Mouse (Mus musculus): ENCODE results near the gene Mta3. TPM values are rescaled to one million over a fixed set of nuclear protein-coding genes. Genes with fewer than 3 reads are reported as not detected.

The Mta3 gene
- polyA plus RNA-seq, 1 experiment from 2014 or later = 36.4 TPM

DNA sequence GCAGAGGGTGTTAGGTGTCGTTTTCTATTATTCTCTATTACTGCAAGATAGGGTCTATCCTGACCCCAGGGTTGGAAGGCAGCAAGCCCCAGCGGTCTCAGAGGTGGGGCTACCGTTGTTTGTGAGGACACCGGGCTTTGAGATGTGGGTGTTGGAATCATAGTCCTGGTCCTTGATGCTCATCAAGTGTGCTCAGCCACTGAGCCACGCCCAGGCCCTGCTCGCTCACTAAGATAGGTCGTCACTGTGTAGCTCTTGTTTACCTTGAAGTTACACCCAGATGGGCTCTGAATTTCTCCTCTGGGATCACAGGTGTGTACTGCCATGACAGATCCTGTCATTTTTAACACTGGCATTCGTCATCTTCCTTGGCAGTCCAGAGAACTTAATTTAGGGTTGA, 31.8 kb downstream of the Mta3 start:
- H3K4me3 ChIP-seq (replicated peaks; ENCODE audit: low read length) = no peak overlapping the region
- no peaks in the 10 kb centered on the region for H3K4me1 ChIP-seq (ENCODE audit: control insufficient read depth, insufficient read depth, low read length)
- H3K9ac ChIP-seq (ENCODE audit: low read length) = no peak overlapping the region
- no peak for ATAC-seq (ENCODE audit: insufficient read depth, low FRiP score)
- no peak overlapping the region for H3K4me2 ChIP-seq (ENCODE audit: low read depth, low read length)
- no peaks in the 10 kb centered on the region for H3K9me3 ChIP-seq (replicated peaks; ENCODE audit: control insufficient read depth, low read length)
- no peak overlapping the region for H3K27ac ChIP-seq (ENCODE audit: low read length)
- WGBS = 83% methylated on average over 8 of the region's 8 CpGs
- H3K27me3 ChIP-seq (ENCODE audit: control insufficient read depth, insufficient read depth, low read length) = no peaks in the 10 kb centered on the region
- peaks cover 7% of the 10 kb centered on the region; the same call in 1 of the 2 replicates for H3K36me3 ChIP-seq (ENCODE audit: control insufficient read depth, insufficient read depth, low read length)

DNA sequence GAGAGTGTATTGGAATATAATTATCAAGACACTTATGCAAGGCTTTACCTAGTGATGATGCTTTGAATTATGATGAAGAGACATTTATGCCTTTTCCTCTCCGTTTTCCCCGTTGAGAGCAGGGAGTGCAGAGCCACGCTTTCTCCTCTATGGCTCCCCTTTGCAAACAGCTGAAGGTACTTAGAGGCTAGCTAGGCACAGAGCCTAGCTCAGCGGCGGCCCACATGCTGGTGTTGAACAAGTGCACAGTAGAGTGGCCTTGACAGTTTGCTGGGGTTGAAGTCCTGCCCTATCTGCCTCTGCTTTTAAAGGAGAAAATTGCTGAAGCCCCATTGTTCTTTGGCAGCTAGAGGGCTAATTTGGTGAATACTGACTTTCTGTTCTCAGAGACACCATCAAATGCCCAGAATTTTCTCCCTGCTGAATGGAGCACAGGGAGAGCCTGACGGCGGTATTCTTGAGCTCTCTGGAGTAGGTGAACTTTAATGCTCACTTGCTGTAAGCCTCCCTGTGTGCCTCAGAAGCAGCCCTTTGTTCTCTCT, 34.2 kb downstream of the Mta3 start:
- H3K36me3 ChIP-seq (ENCODE audit: control insufficient read depth, insufficient read depth, low read length) = peaks cover 15% of the 10 kb centered on the region; the same call in 1 of the 2 replicates
- WGBS = 77% methylated on average over 7 of the region's 7 CpGs
- H3K4me2 ChIP-seq (ENCODE audit: low read depth, low read length) = no peak overlapping the region
- H3K27ac ChIP-seq (ENCODE audit: low read length) = no peak overlapping the region
- H3K27me3 ChIP-seq (ENCODE audit: control insufficient read depth, insufficient read depth, low read length) = no peaks in the 10 kb centered on the region
- peaks cover 7% of the 10 kb centered on the region; the same call in 1 of the 2 replicates for H3K9me3 ChIP-seq (replicated peaks; ENCODE audit: control insufficient read depth, low read length)
- no peak overlapping the region for H3K9ac ChIP-seq (ENCODE audit: low read length)
- no peaks in the 10 kb centered on the region for H3K4me1 ChIP-seq (ENCODE audit: control insufficient read depth, insufficient read depth, low read length)
- no peak for ATAC-seq (ENCODE audit: insufficient read depth, low FRiP score)
- H3K4me3 ChIP-seq (replicated peaks; ENCODE audit: low read length) = no peak overlapping the region

DNA sequence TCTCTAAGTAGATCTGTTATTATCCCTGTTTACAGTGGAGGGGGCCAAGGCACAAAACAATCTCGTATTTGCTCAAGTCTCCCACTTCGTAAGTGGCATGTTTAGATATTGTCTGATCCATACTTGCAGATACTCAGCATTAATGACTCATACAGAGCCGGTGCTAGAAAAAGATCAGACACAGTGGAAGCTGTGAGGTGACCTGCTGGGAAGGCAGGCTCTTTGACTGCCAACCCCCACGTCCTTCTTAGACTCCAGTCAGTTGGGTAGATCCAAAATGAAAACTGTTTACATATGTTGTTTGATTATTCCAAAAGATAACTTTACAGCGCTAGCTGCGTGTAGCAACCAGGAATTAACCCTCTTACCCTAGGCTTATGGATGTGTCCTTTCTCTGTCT, 35.3 kb downstream of the Mta3 start:
- H3K4me1 ChIP-seq (ENCODE audit: control insufficient read depth, insufficient read depth, low read length) = no peaks in the 10 kb centered on the region
- H3K27ac ChIP-seq (ENCODE audit: low read length) = no peak overlapping the region
- H3K27me3 ChIP-seq (ENCODE audit: control insufficient read depth, insufficient read depth, low read length) = no peaks in the 10 kb centered on the region
- no peak overlapping the region for H3K4me3 ChIP-seq (replicated peaks; ENCODE audit: low read length)
- no peak overlapping the region for H3K4me2 ChIP-seq (ENCODE audit: low read depth, low read length)
- no peak overlapping the region for H3K9ac ChIP-seq (ENCODE audit: low read length)
- 37% methylated on average over 6 of the region's 6 CpGs for WGBS
- no peak for ATAC-seq (ENCODE audit: insufficient read depth, low FRiP score)
- peaks cover 18% of the 10 kb centered on the region; the same call in 1 of the 2 replicates for H3K36me3 ChIP-seq (ENCODE audit: control insufficient read depth, insufficient read depth, low read length)
- H3K9me3 ChIP-seq (replicated peaks; ENCODE audit: control insufficient read depth, low read length) = peaks cover 11% of the 10 kb centered on the region; the same call in 1 of the 2 replicates

DNA sequence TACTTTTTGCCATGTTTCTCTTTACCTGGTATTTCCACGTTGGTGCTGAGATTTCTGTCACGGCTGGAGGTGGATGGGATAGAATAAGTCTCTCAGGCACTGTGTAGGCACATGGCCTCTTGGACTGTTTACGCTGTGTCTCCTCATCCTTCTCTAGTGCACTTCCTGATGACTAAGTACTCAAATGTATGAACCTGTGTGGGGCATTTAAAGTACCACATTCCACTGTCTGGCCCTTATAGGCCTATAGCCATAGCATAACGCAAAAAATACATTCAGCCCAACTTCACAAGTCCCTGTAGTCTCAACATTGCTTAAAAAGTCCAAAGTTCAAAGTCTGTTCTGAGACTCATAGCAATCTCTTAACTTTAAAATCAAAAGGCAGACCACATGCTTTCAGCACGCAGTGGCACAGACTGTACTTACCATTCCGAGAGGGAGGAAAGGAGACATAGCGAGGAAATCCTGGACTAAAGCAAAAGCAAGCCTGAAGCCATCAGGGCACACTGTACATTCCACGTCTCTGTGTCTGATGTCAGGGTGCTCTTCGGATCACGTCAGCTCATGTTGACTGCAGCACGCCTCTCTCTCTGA, 38.4 kb downstream of the Mta3 start:
- H3K4me1 ChIP-seq (ENCODE audit: control insufficient read depth, insufficient read depth, low read length) = 0 out of 2 replicates have a peak, but pooled peaks cover 2% of the 10 kb centered on the region
- no peak overlapping the region for H3K9ac ChIP-seq (ENCODE audit: low read length)
- no peak overlapping the region for H3K4me2 ChIP-seq (ENCODE audit: low read depth, low read length)
- H3K36me3 ChIP-seq (ENCODE audit: control insufficient read depth, insufficient read depth, low read length) = peaks cover 16% of the 10 kb centered on the region; the same call in 1 of the 2 replicates
- WGBS = 95% methylated on average over 11 of the region's 11 CpGs
- H3K27ac ChIP-seq (ENCODE audit: low read length) = no peak overlapping the region
- H3K9me3 ChIP-seq (replicated peaks; ENCODE audit: control insufficient read depth, low read length) = peaks cover 11% of the 10 kb centered on the region; the same call in 1 of the 2 replicates
- no peak for ATAC-seq (ENCODE audit: insufficient read depth, low FRiP score)
- H3K4me3 ChIP-seq (replicated peaks; ENCODE audit: low read length) = no peak overlapping the region
- no peaks in the 10 kb centered on the region for H3K27me3 ChIP-seq (ENCODE audit: control insufficient read depth, insufficient read depth, low read length)

DNA sequence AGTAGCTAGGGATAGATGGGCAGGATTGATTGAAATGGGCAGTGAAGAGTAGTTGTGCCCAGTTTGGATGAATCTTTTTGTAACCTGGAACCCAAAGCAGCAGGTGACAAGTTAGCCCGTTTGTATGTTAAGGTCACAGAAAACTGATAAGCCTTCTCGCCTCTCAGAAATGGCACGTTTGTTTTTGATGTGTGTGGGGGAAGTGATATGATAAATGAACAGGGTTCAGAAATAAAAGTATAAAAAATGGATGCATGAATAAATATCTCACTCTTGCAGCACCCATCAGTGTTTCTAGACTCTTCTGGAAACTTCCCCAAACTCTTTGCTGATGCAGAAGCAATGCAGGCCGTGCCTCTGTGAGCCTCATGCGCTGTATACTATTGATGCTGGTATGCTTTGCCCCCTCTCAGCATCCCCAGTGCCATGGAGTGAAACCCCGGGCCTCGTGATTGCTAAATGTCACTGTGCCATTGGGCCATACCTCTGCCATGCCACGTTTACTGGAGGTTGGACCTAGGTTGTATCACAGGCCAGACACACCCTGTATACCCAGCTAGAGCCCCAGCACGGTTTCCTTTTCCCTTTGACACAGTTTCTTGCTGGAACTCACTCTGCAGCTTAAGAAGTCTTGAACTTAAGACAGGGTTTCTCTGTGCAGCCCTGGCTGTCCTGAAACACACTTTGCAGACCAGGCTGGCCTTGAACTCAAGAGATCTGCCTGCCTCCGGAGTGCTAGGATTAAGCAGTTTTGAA, 41.6 kb downstream of the Mta3 start:
- H3K4me3 ChIP-seq (replicated peaks; ENCODE audit: low read length) = no peak overlapping the region
- peak; percentile 58; the same call in 1 of the 2 replicates for ATAC-seq (ENCODE audit: insufficient read depth, low FRiP score)
- H3K4me2 ChIP-seq (ENCODE audit: low read depth, low read length) = no peak overlapping the region
- peaks cover 11% of the 10 kb centered on the region; the same call in 1 of the 2 replicates for H3K36me3 ChIP-seq (ENCODE audit: control insufficient read depth, insufficient read depth, low read length)
- peaks cover 11% of the 10 kb centered on the region; the same call in 1 of the 2 replicates for H3K9me3 ChIP-seq (replicated peaks; ENCODE audit: control insufficient read depth, low read length)
- 75% methylated on average over 10 of the region's 10 CpGs for WGBS
- H3K27ac ChIP-seq (ENCODE audit: low read length) = no peak overlapping the region
- 0 out of 2 replicates have a peak, but pooled peaks cover 2% of the 10 kb centered on the region for H3K4me1 ChIP-seq (ENCODE audit: control insufficient read depth, insufficient read depth, low read length)
- H3K9ac ChIP-seq (ENCODE audit: low read length) = no peak overlapping the region
- no peaks in the 10 kb centered on the region for H3K27me3 ChIP-seq (ENCODE audit: control insufficient read depth, insufficient read depth, low read length)

DNA sequence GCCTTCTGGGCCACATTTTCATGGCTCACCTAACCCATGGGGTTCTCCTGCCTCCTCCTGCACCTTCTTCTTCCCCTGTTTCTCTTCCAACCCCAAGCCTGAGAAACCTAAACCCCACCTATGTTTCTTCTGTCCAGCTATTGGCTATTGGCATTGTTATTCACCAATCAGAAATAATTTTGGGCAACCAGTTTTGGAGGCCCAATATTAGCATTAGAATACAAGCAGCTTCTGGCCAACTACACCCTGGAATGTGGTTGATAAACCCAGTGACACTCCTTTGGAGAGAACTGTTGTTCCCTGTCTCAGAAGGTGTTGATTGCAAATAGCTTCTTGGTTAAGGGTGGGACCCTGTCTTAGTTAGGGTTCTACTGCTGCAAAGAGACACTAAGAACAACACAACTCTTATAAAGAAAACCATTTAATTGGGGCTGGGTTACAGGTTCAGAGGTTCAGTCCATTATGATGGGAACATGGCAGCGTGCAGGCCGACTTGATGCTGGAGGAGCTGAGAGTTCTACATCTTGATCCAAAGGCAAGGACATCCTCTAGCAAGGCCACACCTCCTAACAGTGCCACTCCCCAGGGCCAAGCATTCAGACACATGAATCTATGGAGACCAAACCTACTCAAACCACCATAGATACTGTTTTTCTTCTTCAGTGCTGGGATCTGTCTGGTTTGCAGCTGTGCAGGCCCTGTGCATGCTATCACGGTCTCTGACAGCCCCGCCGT, 44.4 kb downstream of the Mta3 start:
- Histone ChIP-seq H3K27ac (ENCODE audit: low read length) (no peak overlapping the region), H3K9ac (ENCODE audit: low read length) (no peak overlapping the region), H3K4me2 (ENCODE audit: low read depth, low read length) (no peak overlapping the region), H3K4me1 (ENCODE audit: control insufficient read depth, insufficient read depth, low read length) (0 out of 2 replicates have a peak, but pooled peaks cover 2% of the 10 kb centered on the region), H3K27me3 (ENCODE audit: control insufficient read depth, insufficient read depth, low read length) (no peaks in the 10 kb centered on the region), H3K36me3 (ENCODE audit: control insufficient read depth, insufficient read depth, low read length) (peaks cover 20% of the 10 kb centered on the region), H3K4me3 (replicated peaks; ENCODE audit: low read length) (no peak overlapping the region), H3K9me3 (replicated peaks; ENCODE audit: control insufficient read depth, low read length) (peaks cover 2% of the 10 kb centered on the region; the same call in 1 of the 2 replicates)
- no peak for ATAC-seq (ENCODE audit: insufficient read depth, low FRiP score)
- WGBS = 74% methylated on average over 5 of the region's 5 CpGs

DNA sequence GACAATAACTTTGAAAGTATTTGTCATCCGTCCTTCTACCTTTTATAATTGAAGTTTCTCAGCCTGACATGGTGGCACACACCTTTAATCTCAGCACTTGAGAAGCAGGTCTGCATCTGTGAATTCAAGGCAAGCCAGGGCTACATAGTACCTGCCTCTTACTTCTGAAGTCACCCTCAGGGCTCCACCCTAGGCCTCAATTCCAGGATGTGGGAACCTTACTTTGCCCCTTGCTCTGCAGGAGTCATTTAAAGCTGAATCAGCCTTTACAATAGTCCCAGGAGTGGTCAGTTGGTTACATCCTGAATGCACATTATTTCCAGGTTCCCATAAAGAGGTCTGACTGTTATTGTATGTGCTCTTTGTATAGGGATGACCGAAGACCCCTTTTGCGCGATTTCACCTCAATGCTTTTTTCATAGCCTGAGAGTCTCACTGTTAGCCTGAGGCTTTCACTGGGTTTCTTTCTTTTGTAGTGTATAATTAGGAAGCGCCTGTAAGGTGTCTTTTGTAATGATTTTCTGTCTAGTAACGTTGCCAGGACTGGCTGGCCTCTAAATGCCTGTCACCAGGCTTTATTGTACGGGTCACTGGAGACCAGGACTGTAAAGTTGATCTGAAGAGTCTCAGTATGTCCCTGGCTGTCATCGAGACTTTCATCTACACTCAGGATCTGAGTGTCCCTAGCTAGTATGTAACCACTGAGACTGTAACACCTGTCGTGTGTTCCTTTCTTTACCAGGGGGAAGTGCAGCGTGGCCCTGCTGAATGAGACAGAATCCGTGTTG, 47.3 kb downstream of the Mta3 start:
- H3K4me2 ChIP-seq (ENCODE audit: low read depth, low read length) = no peak overlapping the region
- no peaks in the 10 kb centered on the region for H3K27me3 ChIP-seq (ENCODE audit: control insufficient read depth, insufficient read depth, low read length)
- no peaks in the 10 kb centered on the region for H3K4me1 ChIP-seq (ENCODE audit: control insufficient read depth, insufficient read depth, low read length)
- WGBS = 85% methylated on average over 11 of the region's 11 CpGs
- no peak overlapping the region for H3K27ac ChIP-seq (ENCODE audit: low read length)
- no peaks in the 10 kb centered on the region for H3K9me3 ChIP-seq (replicated peaks; ENCODE audit: control insufficient read depth, low read length)
- ATAC-seq (ENCODE audit: insufficient read depth, low FRiP score) = no peak
- H3K9ac ChIP-seq (ENCODE audit: low read length) = no peak overlapping the region
- H3K36me3 ChIP-seq (ENCODE audit: control insufficient read depth, insufficient read depth, low read length) = peaks cover 27% of the 10 kb centered on the region
- H3K4me3 ChIP-seq (replicated peaks; ENCODE audit: low read length) = no peak overlapping the region

DNA sequence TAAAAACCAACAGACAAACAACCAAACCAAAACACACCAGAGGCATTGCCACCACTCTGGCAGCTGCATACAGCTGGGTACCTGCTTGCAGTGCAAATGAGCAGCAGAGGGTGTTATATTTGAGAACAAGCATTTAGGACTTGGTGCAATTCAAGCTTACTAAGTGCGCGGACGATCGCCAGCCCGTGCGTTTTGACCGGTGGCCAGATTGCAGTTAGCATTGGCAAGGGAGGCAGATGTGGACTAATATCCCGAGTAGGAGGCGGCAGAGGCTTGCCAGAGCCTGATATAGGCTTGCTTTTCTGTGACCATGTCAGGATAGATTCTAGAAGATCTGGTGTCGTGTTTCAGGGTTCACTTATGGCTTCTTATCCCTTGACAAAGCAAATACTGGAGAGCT, 52.1 kb downstream of the Mta3 start:
- Histone ChIP-seq H3K9me3 (replicated peaks; ENCODE audit: control insufficient read depth, low read length) (no peaks in the 10 kb centered on the region), H3K4me3 (replicated peaks; ENCODE audit: low read length) (no peak overlapping the region)

More for the DNA sequence above, 52.1 kb downstream of the Mta3 start:
- Histone ChIP-seq H3K9ac (ENCODE audit: low read length) (no peak overlapping the region), H3K27me3 (ENCODE audit: control insufficient read depth, insufficient read depth, low read length) (no peaks in the 10 kb centered on the region), H3K4me1 (ENCODE audit: control insufficient read depth, insufficient read depth, low read length) (no peaks in the 10 kb centered on the region), H3K4me2 (ENCODE audit: low read depth, low read length) (no peak overlapping the region), H3K27ac (ENCODE audit: low read length) (no peak overlapping the region), H3K36me3 (ENCODE audit: control insufficient read depth, insufficient read depth, low read length) (peaks cover 33% of the 10 kb centered on the region)
- ATAC-seq (ENCODE audit: insufficient read depth, low FRiP score) = no peak
- 89% methylated on average over 10 of the region's 10 CpGs for WGBS

Data from stomach, embryonic 16.5 days (tissue).